Mouse (Mus musculus) forebrain, embryonic 14.5 days (tissue): ENCODE results near the gene Trcg1. TPM values are rescaled to one million over a fixed set of nuclear protein-coding genes. Genes with fewer than 3 reads are reported as not detected.

Source experiments
- ATAC-seq: fragments of 200-750 bp; cut with Nextera tagmentation; 2 replicates; pipeline ENCODE4 v1.8.0; 2017; ENCODE audit warnings: mild to moderate bottlenecking, moderate library complexity
- DNase-seq: peaks from one replicate; pipeline ENCODE4 v3.0.0-alpha.2; 2015; ENCODE audit warnings: low spot score
- H3K27ac ChIP-seq: fragments of 300-500 bp; sonication (generic); 2 replicates; pipeline ENCODE4 v1.5.1; 2014; ENCODE audit warnings: low read depth, mild to moderate bottlenecking, control low read depth, low read length, moderate library complexity
- H3K27me3 ChIP-seq: fragments of 300-500 bp; sonication (generic); replicated peaks from 2 replicates; pipeline ENCODE4 v1.6.1; 2014; ENCODE audit warnings: low read length, control low read depth, mixed read lengths; ENCODE audit not compliant: control insufficient read depth, insufficient read depth
- H3K36me3 ChIP-seq: fragments of 300-500 bp; sonication (generic); 2 replicates; pipeline ENCODE4 v1.6.1; 2014; ENCODE audit warnings: low read length, control low read depth; ENCODE audit not compliant: control insufficient read depth, insufficient read depth
- H3K4me1 ChIP-seq: fragments of 300-500 bp; sonication (generic); 2 replicates; pipeline ENCODE4 v1.6.1; 2014; ENCODE audit warnings: antibody characterized with exemption, low read length, control low read depth; ENCODE audit not compliant: control insufficient read depth, insufficient read depth
- H3K4me2 ChIP-seq: fragments of 300-500 bp; sonication (generic); 2 replicates; pipeline ENCODE4 v1.6.1; 2014; ENCODE audit warnings: mild to moderate bottlenecking, control low read depth, low read length
- H3K4me3 ChIP-seq: fragments of 300-500 bp; sonication (generic); 2 replicates; pipeline ENCODE4 v1.5.1; 2014; ENCODE audit warnings: low read depth, low read length, control low read depth
- H3K9ac ChIP-seq: fragments of 300-500 bp; sonication (generic); 2 replicates; pipeline ENCODE4 v1.6.1; 2014; ENCODE audit warnings: mild to moderate bottlenecking, low read length, control low read depth, moderate library complexity
- H3K9me3 ChIP-seq: fragments of 300-500 bp; sonication (generic); replicated peaks from 2 replicates; pipeline ENCODE4 v1.6.1; 2016; ENCODE audit warnings: low read length, control low read depth, mixed read lengths; ENCODE audit not compliant: control insufficient read depth
- WGBS: fragments of 180-500 bp; shearing (Covaris S2); extraction: QIAGEN DNeasy Blood & Tissue Kit; methylation state at CpG from one replicate; pipeline ENCODE4 v1.1.7; 2014; 5-methylcytosine and 5-hydroxymethylcytosine counted together
- polyA plus RNA-seq: library from polyadenylated mRNA; unstranded; fragments of >200 nt; fragmentation: Nextera tagmentation; extraction: Ambion mirVana; gene quantifications from 2 replicates; pipeline ENCODE4 v1.2.1, GENCODE M21; 2014

Trcg1 gene
- polyA plus RNA-seq, 1 experiment from 2014 or later, result not detected

GRCm38 (mm10) chr9:57254823-57255495 lies 18.6 kb downstream of the Trcg1 start:
- peaks cover 18% of the 10 kb centered on the region; the same call in 1 of the 2 replicates for H3K36me3 ChIP-seq
- H3K4me2 ChIP-seq, result no peak overlapping the region
- H3K27ac ChIP-seq, result no peak overlapping the region
- no peaks in the 10 kb centered on the region for H3K27me3 ChIP-seq
- ATAC-seq, result no peak
- no peaks in the 10 kb centered on the region for H3K9me3 ChIP-seq
- DNase-seq, result no peak
- no peak overlapping the region for H3K9ac ChIP-seq
- 86% methylated on average over 9 of the region's 9 CpGs for WGBS
- no peak overlapping the region for H3K4me3 ChIP-seq
- no peaks in the 10 kb centered on the region for H3K4me1 ChIP-seq

- Histone ChIP-seq H3K36me3 (peaks cover 18% of the 10 kb centered on the region; the same call in 1 of the 2 replicates), H3K9ac (no peak overlapping the region), H3K9me3 (no peaks in the 10 kb centered on the region), H3K4me1 (peaks cover 5% of the 10 kb centered on the region; the same call in 1 of the 2 replicates), H3K27me3 (no peaks in the 10 kb centered on the region), H3K27ac (no peak overlapping the region), H3K4me3 (no peak overlapping the region), H3K4me2 (no peak overlapping the region)
- no peak for DNase-seq
- 95% methylated on average over 20 of the region's 20 CpGs for WGBS
- ATAC-seq, result no peak
Measured at GRCm38 (mm10) chr9:57256309-57256708, 20.0 kb downstream of the Trcg1 start.

GRCm38 (mm10) chr9:57256861-57257260 lies 20.5 kb downstream of the Trcg1 start:
- 95% methylated on average over 11 of the region's 11 CpGs for WGBS
- no peak overlapping the region for H3K4me2 ChIP-seq
- DNase-seq, result no peak
- no peaks in the 10 kb centered on the region for H3K9me3 ChIP-seq
- peaks cover 8% of the 10 kb centered on the region; the same call in 1 of the 2 replicates for H3K4me1 ChIP-seq
- no peak for ATAC-seq
- H3K27me3 ChIP-seq, result no peaks in the 10 kb centered on the region
- no peak overlapping the region for H3K9ac ChIP-seq
- no peak overlapping the region for H3K27ac ChIP-seq
- H3K36me3 ChIP-seq, result peaks cover 18% of the 10 kb centered on the region; the same call in 1 of the 2 replicates
- no peak overlapping the region for H3K4me3 ChIP-seq

GRCm38 (mm10) chr9:57257627-57258026 lies 21.3 kb downstream of the Trcg1 start:
- Histone ChIP-seq H3K9me3 (no peaks in the 10 kb centered on the region), H3K27me3 (no peaks in the 10 kb centered on the region), H3K4me3 (no peak overlapping the region), H3K36me3 (peaks cover 18% of the 10 kb centered on the region; the same call in 1 of the 2 replicates), H3K9ac (no peak overlapping the region), H3K4me1 (peaks cover 8% of the 10 kb centered on the region; the same call in 1 of the 2 replicates), H3K27ac (no peak overlapping the region), H3K4me2 (no peak overlapping the region)
- no peak for ATAC-seq
- 84% methylated on average over 9 of the region's 9 CpGs for WGBS
- no peak for DNase-seq

- no peaks in the 10 kb centered on the region for H3K9me3 ChIP-seq
- H3K4me1 ChIP-seq, result peaks cover 8% of the 10 kb centered on the region; the same call in 1 of the 2 replicates
- peaks cover 14% of the 10 kb centered on the region; the same call in 1 of the 2 replicates for H3K36me3 ChIP-seq
- H3K4me2 ChIP-seq, result no peak overlapping the region
- DNase-seq, result peak; percentile 89
- H3K9ac ChIP-seq, result no peak overlapping the region
- no peak overlapping the region for H3K4me3 ChIP-seq
- no peak overlapping the region for H3K27ac ChIP-seq
- 5% methylated on average over 3 of the region's 3 CpGs for WGBS
- no peaks in the 10 kb centered on the region for H3K27me3 ChIP-seq
- ATAC-seq, result no peak
Measured at GRCm38 (mm10) chr9:57259736-57260135, 23.4 kb downstream of the Trcg1 start.

- no peaks in the 10 kb centered on the region for H3K9me3 ChIP-seq
- H3K9ac ChIP-seq, result peak overlapping the region; percentile 76; the same call in 1 of the 2 replicates
- DNase-seq, result no peak
- H3K4me3 ChIP-seq, result peak overlapping the region; percentile 62
- H3K4me1 ChIP-seq, result peaks cover 8% of the 10 kb centered on the region; the same call in 1 of the 2 replicates
- WGBS, result 19% methylated on average over 12 of the region's 12 CpGs
- no peaks in the 10 kb centered on the region for H3K27me3 ChIP-seq
- H3K4me2 ChIP-seq, result peak overlapping the region; percentile 97
- peaks cover 12% of the 10 kb centered on the region; the same call in 1 of the 2 replicates for H3K36me3 ChIP-seq
- no peak overlapping the region for H3K27ac ChIP-seq
- no peak for ATAC-seq
Measured at GRCm38 (mm10) chr9:57260940-57261339, 24.6 kb downstream of the Trcg1 start.

- Histone ChIP-seq H3K36me3 (peaks cover 6% of the 10 kb centered on the region; the same call in 1 of the 2 replicates), H3K9me3 (no peaks in the 10 kb centered on the region), H3K4me3 (peak overlapping the region; percentile 62), H3K4me2 (peak overlapping the region; percentile 97), H3K27ac (no peak overlapping the region), H3K4me1 (peaks cover 8% of the 10 kb centered on the region; the same call in 1 of the 2 replicates), H3K9ac (peak overlapping the region; percentile 76), H3K27me3 (no peaks in the 10 kb centered on the region)
- DNase-seq (peak; percentile 49), ATAC-seq (peak; percentile 40)
- WGBS, result under 1% methylated on average over 26 of the region's 26 CpGs
Measured at GRCm38 (mm10) chr9:57261516-57261912, 25.2 kb downstream of the Trcg1 start.

- Histone ChIP-seq H3K4me3 (peak within 1 kb of the TSS; percentile 62), H3K4me2 (peak within 1 kb of the TSS; percentile 97), H3K27ac (peak within 1 kb of the TSS; percentile 36; the same call in 1 of the 2 replicates), H3K27me3 (no peaks in the 10 kb centered on the region), H3K4me1 (peaks cover 11% of the 10 kb centered on the region), H3K36me3 (0 out of 2 replicates have a peak, but pooled peaks cover 3% of the 10 kb centered on the region), H3K9me3 (no peaks in the 10 kb centered on the region), H3K9ac (peak within 1 kb of the TSS; percentile 76)
- under 1% methylated on average over 53 of the region's 87 CpGs for WGBS
- ATAC-seq, result peak; percentile 84
- peak; percentile 65 for DNase-seq
Measured at GRCm38 (mm10) chr9:57261913-57262794, 25.8 kb downstream of the Trcg1 start, which contains the start of gene 1700017B05Rik. TSS of gene 1700017B05Rik (minus strand) at chr9:57262612.
